Mouse (Mus musculus) urinary bladder, postnatal 25 days (tissue): ENCODE measurements around the gene Nedd9.
"Not testable (repeated sequence)": the region's sequence is repeated elsewhere in the genome, so short reads cannot be mapped to it uniquely, and the experiment has no call there.

ENCODE experiments used
- DNase-seq: peaks from one replicate; pipeline ENCODE4 v3.0.0; 2022; ENCODE audit warnings: low spot score

Nedd9 gene

GRCm38 (mm10) chr13:41298533-41298932, 188.6 kb downstream of the Nedd9 start:
- DNase-seq: no peak

- DNase-seq: no peak
These were observed 190.8 kb downstream of the Nedd9 start for GRCm38 (mm10) chr13:41296396-41296795.

GRCm38 (mm10) chr13:41295886-41296285, 191.3 kb downstream of the Nedd9 start:
- no peak for DNase-seq

GRCm38 (mm10) chr13:41293595-41293994, 193.6 kb downstream of the Nedd9 start:
- no peak for DNase-seq

- no peak for DNase-seq
These were observed 195.6 kb downstream of the Nedd9 start for GRCm38 (mm10) chr13:41291466-41291974.

- no peak for DNase-seq
These were observed 200.9 kb downstream of the Nedd9 start for GRCm38 (mm10) chr13:41286285-41286684.

- no peak for DNase-seq
These were observed 201.7 kb downstream of the Nedd9 start for GRCm38 (mm10) chr13:41285448-41285847.

- peak; percentile 68 for DNase-seq
These were observed 203.9 kb downstream of the Nedd9 start for GRCm38 (mm10) chr13:41283256-41283655.

- DNase-seq: no peak
These were observed 206.5 kb downstream of the Nedd9 start for GRCm38 (mm10) chr13:41280696-41281095.

- DNase-seq: no peak
These were observed 213.1 kb downstream of the Nedd9 start, which contains the start of gene Gm17364 for GRCm38 (mm10) chr13:41273927-41274650. Gene Gm17364, minus strand, starts transcription at chr13:41273977.

GRCm38 (mm10) chr13:41267827-41268408, 219.2 kb downstream of the Nedd9 start:
- no peak for DNase-seq

- DNase-seq: no peak
These were observed 223.7 kb downstream of the Nedd9 start for GRCm38 (mm10) chr13:41263304-41264006.

GRCm38 (mm10) chr13:41261617-41262016, 225.5 kb downstream of the Nedd9 start:
- not testable (repeated sequence) for DNase-seq
